Mouse (Mus musculus): ENCODE measurements around the gene Cd3d. TPM values are rescaled to one million over a fixed set of nuclear protein-coding genes. Genes with fewer than 3 reads are reported as not detected.

Cd3d gene
- polyA plus RNA-seq, 1 experiment from 2014 or later, result not detected

Other genes with a start within 250 kb of the Cd3d start
- 24.9 and 28.7 TPM in 2 replicates for gene Phldb1, start 246.6 kb upstream of the Cd3d start, polyA plus RNA-seq (2014; fragmentation: Nextera tagmentation; extraction: Ambion mirVana)
- 116 and 219 TPM in 2 replicates for gene Arcn1, start 213.9 kb upstream of the Cd3d start, polyA plus RNA-seq (2014; fragmentation: Nextera tagmentation; extraction: Ambion mirVana)
- gene Ift46, start 213.9 kb upstream of the Cd3d start, polyA plus RNA-seq (2014; fragmentation: Nextera tagmentation; extraction: Ambion mirVana), result 122 and 131 TPM in 2 replicates
- gene Tmem25, start 182.5 kb upstream of the Cd3d start, polyA plus RNA-seq (2014; fragmentation: Nextera tagmentation; extraction: Ambion mirVana), result 8.1 and 10.8 TPM in 2 replicates
- 22.5 and 31.0 TPM in 2 replicates for gene Ttc36, start 178.7 kb upstream of the Cd3d start, polyA plus RNA-seq (2014; fragmentation: Nextera tagmentation; extraction: Ambion mirVana)
- 14.9 and 15.2 TPM in 2 replicates for gene Kmt2a, start 100.5 kb upstream of the Cd3d start, polyA plus RNA-seq (2014; fragmentation: Nextera tagmentation; extraction: Ambion mirVana)
- 674 and 931 TPM in 2 replicates for gene Atp5l, start 61.0 kb upstream of the Cd3d start, polyA plus RNA-seq (2014; fragmentation: Nextera tagmentation; extraction: Ambion mirVana)
- gene Ube4a, start 16.2 kb upstream of the Cd3d start, polyA plus RNA-seq (2014; fragmentation: Nextera tagmentation; extraction: Ambion mirVana), result 25.6 and 38.2 TPM in 2 replicates
- gene Cd3g, start 1.4 kb upstream of the Cd3d start, polyA plus RNA-seq (2014; fragmentation: Nextera tagmentation; extraction: Ambion mirVana), result not detected in 2 replicates
- not detected in 2 replicates for gene Cd3e, start 27.8 kb downstream of the Cd3d start, polyA plus RNA-seq (2014; fragmentation: Nextera tagmentation; extraction: Ambion mirVana)
- gene Mpzl2, start 58.0 kb downstream of the Cd3d start, polyA plus RNA-seq (2014; fragmentation: Nextera tagmentation; extraction: Ambion mirVana), result 11.0 and 22.2 TPM in 2 replicates
- gene Mpzl3, start 73.4 kb downstream of the Cd3d start, polyA plus RNA-seq (2014; fragmentation: Nextera tagmentation; extraction: Ambion mirVana), result 2.3 and 3.0 TPM in 2 replicates
- gene Jaml, start 97.4 kb downstream of the Cd3d start, polyA plus RNA-seq (2014; fragmentation: Nextera tagmentation; extraction: Ambion mirVana), result 0.46 TPM in 1 of 2 replicates, not detected in the other
- 4.6 and 5.3 TPM in 2 replicates for gene Scn2b, start 136.0 kb downstream of the Cd3d start, polyA plus RNA-seq (2014; fragmentation: Nextera tagmentation; extraction: Ambion mirVana)
- 0.11 and 0.16 TPM in 2 replicates for gene Scn4b, start 156.6 kb downstream of the Cd3d start, polyA plus RNA-seq (2014; fragmentation: Nextera tagmentation; extraction: Ambion mirVana)
- not detected in 2 replicates for gene BC049352, start 200.2 kb downstream of the Cd3d start, polyA plus RNA-seq (2014; fragmentation: Nextera tagmentation; extraction: Ambion mirVana)
- gene Tmprss4, start 222.3 kb downstream of the Cd3d start, polyA plus RNA-seq (2014; fragmentation: Nextera tagmentation; extraction: Ambion mirVana), result 0.26 and 1.1 TPM in 2 replicates